Mouse (Mus musculus) lung, embryonic 16.5 days (tissue): ENCODE measurements around the gene Ylpm1. TPM values are rescaled to one million over a fixed set of nuclear protein-coding genes. Genes with fewer than 3 reads are reported as not detected.

Experiments used
- ATAC-seq: fragments of 200-750 bp; cut with Nextera tagmentation; 2 replicates; pipeline ENCODE4 v1.8.0; 2017; ENCODE audit warnings: low read depth, mild to moderate bottlenecking, moderate library complexity
- H3K27ac ChIP-seq: fragments of 300-500 bp; sonication (generic); 2 replicates; pipeline ENCODE4 v1.5.1; 2014; ENCODE audit warnings: mild to moderate bottlenecking, control low read depth, low read length
- H3K27me3 ChIP-seq: fragments of 300-500 bp; sonication (generic); 2 replicates; pipeline ENCODE4 v1.6.1; 2014; ENCODE audit warnings: low read depth, low read length, mixed read lengths; ENCODE audit not compliant: control insufficient read depth, insufficient read depth
- H3K36me3 ChIP-seq: fragments of 300-500 bp; sonication (generic); 2 replicates; pipeline ENCODE4 v1.6.1; 2014; ENCODE audit warnings: low read length; ENCODE audit not compliant: control insufficient read depth, insufficient read depth
- H3K4me1 ChIP-seq: fragments of 300-500 bp; sonication (generic); replicated peaks from 2 replicates; pipeline ENCODE4 v1.6.1; 2014; ENCODE audit warnings: low read length, mixed read lengths; ENCODE audit not compliant: control insufficient read depth, insufficient read depth
- H3K4me2 ChIP-seq: fragments of 300-500 bp; sonication (generic); 2 replicates; pipeline ENCODE4 v1.6.1; 2014; ENCODE audit warnings: low read depth, low read length, control low read depth
- H3K4me3 ChIP-seq: fragments of 300-500 bp; sonication (generic); 2 replicates; pipeline ENCODE4 v1.5.1; 2014; ENCODE audit warnings: mild to moderate bottlenecking, low read length, control low read depth
- H3K9ac ChIP-seq: fragments of 300-500 bp; sonication (generic); 2 replicates; pipeline ENCODE4 v1.6.1; 2014; ENCODE audit warnings: low read length, control low read depth
- H3K9me3 ChIP-seq: fragments of 300-500 bp; sonication (generic); 2 replicates; pipeline ENCODE4 v1.6.1; 2016; ENCODE audit warnings: low read length; ENCODE audit not compliant: control insufficient read depth
- WGBS: fragments of 180-500 bp; shearing (Covaris S2); extraction: QIAGEN DNeasy Blood & Tissue Kit; methylation state at CpG from one replicate; pipeline ENCODE4 v1.1.7; 2014; 5-methylcytosine and 5-hydroxymethylcytosine counted together
- polyA plus RNA-seq: library from polyadenylated mRNA; unstranded; fragments of >200 nt; fragmentation: Nextera tagmentation; extraction: Ambion mirVana; gene quantifications from 2 replicates; pipeline ENCODE4 v1.2.1, GENCODE M21; 2015

The Ylpm1 gene
- polyA plus RNA-seq, 1 experiment from 2014 or later: 25.5 TPM

- H3K9ac ChIP-seq: peak overlapping the region; percentile 3; the same call in 1 of the 2 replicates
- no peaks in the 10 kb centered on the region for H3K9me3 ChIP-seq
- H3K4me3 ChIP-seq: peak overlapping the region; percentile 95
- 78% methylated on average over 16 of the region's 16 CpGs for WGBS
- no peaks in the 10 kb centered on the region for H3K27me3 ChIP-seq
- ATAC-seq: no peak
- H3K4me1 ChIP-seq: peaks cover 16% of the 10 kb centered on the region
- peak overlapping the region; percentile 92 for H3K4me2 ChIP-seq
- peaks cover 8% of the 10 kb centered on the region for H3K36me3 ChIP-seq
- H3K27ac ChIP-seq: no peak overlapping the region
These were observed 27.1 kb upstream of the Ylpm1 start for GRCm38 (mm10) chr12:84968831-84969655.

GRCm38 (mm10) chr12:84969656-84970427 is 26.3 kb upstream of the Ylpm1 start:
- no peaks in the 10 kb centered on the region for H3K27me3 ChIP-seq
- peaks cover 10% of the 10 kb centered on the region for H3K36me3 ChIP-seq
- peak; percentile 41; the same call in 1 of the 2 replicates for ATAC-seq
- H3K9ac ChIP-seq: peak overlapping the region; percentile 89
- H3K9me3 ChIP-seq: no peaks in the 10 kb centered on the region
- peak overlapping the region; percentile 95 for H3K4me3 ChIP-seq
- peaks cover 16% of the 10 kb centered on the region for H3K4me1 ChIP-seq
- 17% methylated on average over 15 of the region's 15 CpGs for WGBS
- H3K4me2 ChIP-seq: peak overlapping the region; percentile 92
- no peak overlapping the region for H3K27ac ChIP-seq

- Histone ChIP-seq H3K9ac (peak within 1 kb of the TSS; percentile 89), H3K4me3 (peak within 1 kb of the TSS; percentile 95), H3K4me2 (peak within 1 kb of the TSS; percentile 92), H3K9me3 (no peaks in the 10 kb centered on the region), H3K4me1 (peaks cover 16% of the 10 kb centered on the region), H3K27ac (peak within 1 kb of the TSS; percentile 46; the same call in 1 of the 2 replicates), H3K36me3 (peaks cover 16% of the 10 kb centered on the region), H3K27me3 (no peaks in the 10 kb centered on the region)
- under 1% methylated on average over 42 of the region's 42 CpGs for WGBS
- peak; percentile 88 for ATAC-seq
These were observed 25.6 kb upstream of the Ylpm1 start, which contains the start of the genes Fcf1 and Arel1 for GRCm38 (mm10) chr12:84970428-84971096. TSS of gene Fcf1 (plus strand) at chr12:84970897. TSS of gene Arel1 (minus strand) at chr12:84970900.

- Histone ChIP-seq H3K4me3 (no peak overlapping the region), H3K4me1 (no peaks in the 10 kb centered on the region), H3K27me3 (no peaks in the 10 kb centered on the region), H3K9ac (no peak overlapping the region), H3K4me2 (no peak overlapping the region), H3K9me3 (no peaks in the 10 kb centered on the region), H3K36me3 (peaks cover 45% of the 10 kb centered on the region), H3K27ac (no peak overlapping the region)
- WGBS: 74% methylated on average over 2 of the region's 2 CpGs
- no peak for ATAC-seq
These were observed 16.8 kb upstream of the Ylpm1 start for GRCm38 (mm10) chr12:84979264-84979862.

GRCm38 (mm10) chr12:84989456-84989855 is 6.7 kb upstream of the Ylpm1 start:
- H3K4me1 ChIP-seq: no peaks in the 10 kb centered on the region
- no peak for ATAC-seq
- H3K4me3 ChIP-seq: no peak overlapping the region
- H3K9me3 ChIP-seq: 0 out of 2 replicates have a peak, but pooled peaks cover 2% of the 10 kb centered on the region
- 63% methylated on average over 4 of the region's 4 CpGs for WGBS
- H3K27ac ChIP-seq: no peak overlapping the region
- H3K27me3 ChIP-seq: no peaks in the 10 kb centered on the region
- H3K36me3 ChIP-seq: no peaks in the 10 kb centered on the region; the same call in 1 of the 2 replicates
- H3K4me2 ChIP-seq: no peak overlapping the region
- no peak overlapping the region for H3K9ac ChIP-seq

GRCm38 (mm10) chr12:84995112-84995761 is 884 bp upstream of the Ylpm1 start:
- Histone ChIP-seq H3K27ac (no peak overlapping the region), H3K9me3 (0 out of 2 replicates have a peak, but pooled peaks cover 2% of the 10 kb centered on the region), H3K4me3 (peak overlapping the region; percentile 97; the same call in 1 of the 2 replicates), H3K4me2 (peak overlapping the region; percentile 42), H3K36me3 (no peaks in the 10 kb centered on the region), H3K27me3 (no peaks in the 10 kb centered on the region), H3K9ac (peak overlapping the region; percentile 48; the same call in 1 of the 2 replicates), H3K4me1 (peaks cover 11% of the 10 kb centered on the region)
- ATAC-seq: no peak
- 91% methylated on average over 8 of the region's 9 CpGs for WGBS

- peaks cover 11% of the 10 kb centered on the region for H3K4me1 ChIP-seq
- H3K27ac ChIP-seq: peak overlapping the region; percentile 72
- H3K36me3 ChIP-seq: no peaks in the 10 kb centered on the region
- H3K9ac ChIP-seq: peak overlapping the region; percentile 98
- WGBS: 1% methylated on average over 44 of the region's 44 CpGs
- H3K27me3 ChIP-seq: no peaks in the 10 kb centered on the region
- peak overlapping the region; percentile 97 for H3K4me3 ChIP-seq
- 0 out of 2 replicates have a peak, but pooled peaks cover 2% of the 10 kb centered on the region for H3K9me3 ChIP-seq
- peak overlapping the region; percentile 90 for H3K4me2 ChIP-seq
- ATAC-seq: peak; percentile 58; the same call in 1 of the 2 replicates
These were observed 629 bp downstream of the Ylpm1 start for GRCm38 (mm10) chr12:84996501-84997398.
